Mouse (Mus musculus): ENCODE results near the gene Jag2. TPM values are rescaled to one million over a fixed set of nuclear protein-coding genes. Genes with fewer than 3 reads are reported as not detected.

Gene Jag2
- polyA plus RNA-seq, 1 experiment from 2014 or later: 1.4 TPM

- Histone ChIP-seq H3K4me2 (no peak overlapping the region), H3K9me3 (ENCODE audit: control insufficient read depth, low read length) (no peaks in the 10 kb centered on the region), H3K27me3 (replicated peaks; ENCODE audit: control insufficient read depth, insufficient read depth, low read length) (peaks cover 17% of the 10 kb centered on the region), H3K4me3 (ENCODE audit: low read depth, low read length) (no peak overlapping the region), H3K36me3 (ENCODE audit: control insufficient read depth, insufficient read depth, low read length) (no peaks in the 10 kb centered on the region), H3K9ac (ENCODE audit: low read depth, low read length) (no peak overlapping the region), H3K4me1 (replicated peaks; ENCODE audit: control insufficient read depth, insufficient read depth, low read length) (no peaks in the 10 kb centered on the region), H3K27ac (ENCODE audit: low read depth, low read length) (no peak overlapping the region)
- WGBS: 82% methylated on average over 12 of the region's 12 CpGs
- ATAC-seq (replicated peaks; ENCODE audit: low FRiP score) (no peak), DNase-seq (ENCODE audit: low spot score) (no peak)
Observed at GRCm38 (mm10) chr12:112921518-112921917, 8.1 kb downstream of the Jag2 start.

- ATAC-seq (replicated peaks; ENCODE audit: low FRiP score) (no peak), DNase-seq (ENCODE audit: low spot score) (no peak)
- no peak overlapping the region for H3K9ac ChIP-seq (ENCODE audit: low read depth, low read length)
- no peak overlapping the region for H3K27ac ChIP-seq (ENCODE audit: low read depth, low read length)
- WGBS: 35% methylated on average over 8 of the region's 8 CpGs
- no peak overlapping the region for H3K4me2 ChIP-seq
- H3K36me3 ChIP-seq (ENCODE audit: control insufficient read depth, insufficient read depth, low read length): no peaks in the 10 kb centered on the region
- no peaks in the 10 kb centered on the region for H3K4me1 ChIP-seq (replicated peaks; ENCODE audit: control insufficient read depth, insufficient read depth, low read length)
- H3K4me3 ChIP-seq (ENCODE audit: low read depth, low read length): no peak overlapping the region
- peaks cover 7% of the 10 kb centered on the region for H3K27me3 ChIP-seq (replicated peaks; ENCODE audit: control insufficient read depth, insufficient read depth, low read length)
- H3K9me3 ChIP-seq (ENCODE audit: control insufficient read depth, low read length): no peaks in the 10 kb centered on the region
Observed at GRCm38 (mm10) chr12:112917906-112918305, 11.7 kb downstream of the Jag2 start.

- WGBS: 38% methylated on average over 11 of the region's 11 CpGs
- Histone ChIP-seq H3K27ac (ENCODE audit: low read depth, low read length) (no peak overlapping the region), H3K27me3 (replicated peaks; ENCODE audit: control insufficient read depth, insufficient read depth, low read length) (peaks cover 7% of the 10 kb centered on the region), H3K36me3 (ENCODE audit: control insufficient read depth, insufficient read depth, low read length) (no peaks in the 10 kb centered on the region), H3K4me3 (ENCODE audit: low read depth, low read length) (no peak overlapping the region), H3K4me2 (no peak overlapping the region; the same call in 1 of the 2 replicates), H3K4me1 (replicated peaks; ENCODE audit: control insufficient read depth, insufficient read depth, low read length) (no peaks in the 10 kb centered on the region), H3K9ac (ENCODE audit: low read depth, low read length) (no peak overlapping the region), H3K9me3 (ENCODE audit: control insufficient read depth, low read length) (no peaks in the 10 kb centered on the region)
- DNase-seq (ENCODE audit: low spot score): no peak
- no peak for ATAC-seq (replicated peaks; ENCODE audit: low FRiP score)
Observed at GRCm38 (mm10) chr12:112917486-112917885, 12.1 kb downstream of the Jag2 start.

GRCm38 (mm10) chr12:112916698-112917400 is 12.7 kb downstream of the Jag2 start:
- WGBS: 86% methylated on average over 16 of the region's 16 CpGs
- peaks cover 7% of the 10 kb centered on the region for H3K27me3 ChIP-seq (replicated peaks; ENCODE audit: control insufficient read depth, insufficient read depth, low read length)

GRCm38 (mm10) chr12:112915587-112915986 is 14.0 kb downstream of the Jag2 start:
- Histone ChIP-seq H3K4me3 (ENCODE audit: low read depth, low read length) (no peak overlapping the region), H3K36me3 (ENCODE audit: control insufficient read depth, insufficient read depth, low read length) (no peaks in the 10 kb centered on the region), H3K9me3 (ENCODE audit: control insufficient read depth, low read length) (no peaks in the 10 kb centered on the region), H3K27ac (ENCODE audit: low read depth, low read length) (no peak overlapping the region), H3K27me3 (replicated peaks; ENCODE audit: control insufficient read depth, insufficient read depth, low read length) (peaks cover 7% of the 10 kb centered on the region), H3K9ac (ENCODE audit: low read depth, low read length) (no peak overlapping the region), H3K4me1 (replicated peaks; ENCODE audit: control insufficient read depth, insufficient read depth, low read length) (no peaks in the 10 kb centered on the region), H3K4me2 (no peak overlapping the region)
- DNase-seq (ENCODE audit: low spot score) (no peak), ATAC-seq (replicated peaks; ENCODE audit: low FRiP score) (no peak)
- 86% methylated on average over 13 of the region's 13 CpGs for WGBS

More at GRCm38 (mm10) chr12:112916698-112917400, 12.7 kb downstream of the Jag2 start:
- H3K9ac ChIP-seq (ENCODE audit: low read depth, low read length): no peak overlapping the region
- ATAC-seq (replicated peaks; ENCODE audit: low FRiP score): no peak
- H3K4me2 ChIP-seq: no peak overlapping the region
- no peak overlapping the region for H3K27ac ChIP-seq (ENCODE audit: low read depth, low read length)
- H3K4me1 ChIP-seq (replicated peaks; ENCODE audit: control insufficient read depth, insufficient read depth, low read length): no peaks in the 10 kb centered on the region
- H3K9me3 ChIP-seq (ENCODE audit: control insufficient read depth, low read length): no peaks in the 10 kb centered on the region
- H3K36me3 ChIP-seq (ENCODE audit: control insufficient read depth, insufficient read depth, low read length): no peaks in the 10 kb centered on the region
- H3K4me3 ChIP-seq (ENCODE audit: low read depth, low read length): no peak overlapping the region
- no peak for DNase-seq (ENCODE audit: low spot score)

GRCm38 (mm10) chr12:112914527-112914926 is 15.0 kb downstream of the Jag2 start:
- Histone ChIP-seq H3K9me3 (ENCODE audit: control insufficient read depth, low read length) (no peaks in the 10 kb centered on the region), H3K4me2 (no peak overlapping the region), H3K4me1 (replicated peaks; ENCODE audit: control insufficient read depth, insufficient read depth, low read length) (no peaks in the 10 kb centered on the region), H3K27ac (ENCODE audit: low read depth, low read length) (no peak overlapping the region), H3K4me3 (ENCODE audit: low read depth, low read length) (no peak overlapping the region), H3K27me3 (replicated peaks; ENCODE audit: control insufficient read depth, insufficient read depth, low read length) (peaks cover 7% of the 10 kb centered on the region), H3K36me3 (ENCODE audit: control insufficient read depth, insufficient read depth, low read length) (no peaks in the 10 kb centered on the region), H3K9ac (ENCODE audit: low read depth, low read length) (no peak overlapping the region)
- no peak for ATAC-seq (replicated peaks; ENCODE audit: low FRiP score)
- DNase-seq (ENCODE audit: low spot score): no peak
- 63% methylated on average over 11 of the region's 11 CpGs for WGBS

GRCm38 (mm10) chr12:112912951-112913745 is 16.4 kb downstream of the Jag2 start:
- DNase-seq (ENCODE audit: low spot score): no peak
- WGBS: 87% methylated on average over 28 of the region's 28 CpGs
- Histone ChIP-seq H3K27ac (ENCODE audit: low read depth, low read length) (no peak overlapping the region), H3K4me2 (no peak overlapping the region), H3K36me3 (ENCODE audit: control insufficient read depth, insufficient read depth, low read length) (no peaks in the 10 kb centered on the region; the same call in 1 of the 2 replicates), H3K9me3 (ENCODE audit: control insufficient read depth, low read length) (no peaks in the 10 kb centered on the region), H3K27me3 (replicated peaks; ENCODE audit: control insufficient read depth, insufficient read depth, low read length) (peaks cover 2% of the 10 kb centered on the region), H3K4me3 (ENCODE audit: low read depth, low read length) (no peak overlapping the region), H3K4me1 (replicated peaks; ENCODE audit: control insufficient read depth, insufficient read depth, low read length) (no peaks in the 10 kb centered on the region), H3K9ac (ENCODE audit: low read depth, low read length) (no peak overlapping the region)
- ATAC-seq (replicated peaks; ENCODE audit: low FRiP score): no peak

GRCm38 (mm10) chr12:112911701-112912100 is 17.9 kb downstream of the Jag2 start:
- ATAC-seq (replicated peaks; ENCODE audit: low FRiP score) (no peak), DNase-seq (ENCODE audit: low spot score) (no peak)
- no peaks in the 10 kb centered on the region for H3K4me1 ChIP-seq (replicated peaks; ENCODE audit: control insufficient read depth, insufficient read depth, low read length)
- H3K4me3 ChIP-seq (ENCODE audit: low read depth, low read length): no peak overlapping the region
- no peaks in the 10 kb centered on the region; the same call in 1 of the 2 replicates for H3K36me3 ChIP-seq (ENCODE audit: control insufficient read depth, insufficient read depth, low read length)
- WGBS: 86% methylated on average over 17 of the region's 17 CpGs
- H3K27me3 ChIP-seq (replicated peaks; ENCODE audit: control insufficient read depth, insufficient read depth, low read length): no peaks in the 10 kb centered on the region; the same call in none of the 2 replicates
- H3K4me2 ChIP-seq: no peak overlapping the region
- H3K9me3 ChIP-seq (ENCODE audit: control insufficient read depth, low read length): no peaks in the 10 kb centered on the region
- H3K9ac ChIP-seq (ENCODE audit: low read depth, low read length): no peak overlapping the region
- no peak overlapping the region for H3K27ac ChIP-seq (ENCODE audit: low read depth, low read length)

Data from liver, embryonic 11.5 days (tissue).